Mouse (Mus musculus): ENCODE measurements at regions not wholly inside any gene's neighbourhood (a gene's known extent, or its start where the extent isn't known, plus 50 kb on each side); places are given as distances from the start of the nearest gene placed in this dataset.

GRCm38 (mm10) chr10:112837400-112838035 lies 91.3 kb downstream of the Atxn7l3b start:
- TF ChIP-seq CTCF (IDR thresholded peaks at IDR 0.05; ENCODE audit: low read depth, low read length) (no peak), POLR2AphosphoS5 (IDR thresholded peaks at IDR 0.05; ENCODE audit: insufficient replicate concordance, low read depth, low read length) (no peak), TAL1 (conservative IDR thresholded peaks at IDR 0.05; ENCODE audit: low read depth, low read length) (no peak)

All from G1E (cell line).